Mouse (Mus musculus): ENCODE results near the gene Dag1. TPM values are rescaled to one million over a fixed set of nuclear protein-coding genes. Genes with fewer than 3 reads are reported as not detected.

The Dag1 gene
- polyA plus RNA-seq, 1 experiment from 2014 or later: 42.0 TPM

Other genes with a start within 250 kb of the Dag1 start
- 18.5 and 20.0 TPM in 2 replicates for gene Gmppb, start 214.7 kb downstream of the Dag1 start, polyA plus RNA-seq (2014; fragmentation: Nextera tagmentation; extraction: Ambion mirVana)
- gene Amigo3, start 210.8 kb downstream of the Dag1 start, polyA plus RNA-seq (2014; fragmentation: Nextera tagmentation; extraction: Ambion mirVana): 2.2 and 2.3 TPM in 2 replicates
- gene Mst1, start 183.5 kb downstream of the Dag1 start, polyA plus RNA-seq (2014; fragmentation: Nextera tagmentation; extraction: Ambion mirVana): not detected in 2 replicates
- gene Rnf123, start 180.6 kb downstream of the Dag1 start, polyA plus RNA-seq (2014; fragmentation: Nextera tagmentation; extraction: Ambion mirVana): 37.5 and 42.7 TPM in 2 replicates
- gene Apeh, start 169.4 kb downstream of the Dag1 start, polyA plus RNA-seq (2014; fragmentation: Nextera tagmentation; extraction: Ambion mirVana): 39.1 and 43.0 TPM in 2 replicates
- gene Bsn, start 73.6 kb downstream of the Dag1 start, polyA plus RNA-seq (2014; fragmentation: Nextera tagmentation; extraction: Ambion mirVana): 5.3 and 6.6 TPM in 2 replicates
- 113 and 126 TPM in 2 replicates for gene Nicn1, start 26.5 kb upstream of the Dag1 start, polyA plus RNA-seq (2014; fragmentation: Nextera tagmentation; extraction: Ambion mirVana)
- gene Amt, start 32.9 kb upstream of the Dag1 start, polyA plus RNA-seq (2014; fragmentation: Nextera tagmentation; extraction: Ambion mirVana): 13.2 and 13.4 TPM in 2 replicates
- gene Rhoa, start 42.2 kb upstream of the Dag1 start, polyA plus RNA-seq (2014; fragmentation: Nextera tagmentation; extraction: Ambion mirVana): 276 and 307 TPM in 2 replicates
- 38.9 and 50.8 TPM in 2 replicates for gene Tcta, start 42.2 kb upstream of the Dag1 start, polyA plus RNA-seq (2014; fragmentation: Nextera tagmentation; extraction: Ambion mirVana)
- 455 and 521 TPM in 2 replicates for gene Gpx1, start 74.9 kb upstream of the Dag1 start, polyA plus RNA-seq (2014; fragmentation: Nextera tagmentation; extraction: Ambion mirVana)
- 136 and 141 TPM in 2 replicates for gene Usp4, start 83.9 kb upstream of the Dag1 start, polyA plus RNA-seq (2014; fragmentation: Nextera tagmentation; extraction: Ambion mirVana)
- gene 1700102P08Rik, start 128.8 kb upstream of the Dag1 start, polyA plus RNA-seq (2014; fragmentation: Nextera tagmentation; extraction: Ambion mirVana): 1.4 and 1.9 TPM in 2 replicates
- gene Ccdc36, start 164.5 kb upstream of the Dag1 start, polyA plus RNA-seq (2014; fragmentation: Nextera tagmentation; extraction: Ambion mirVana): 0.94 and 1.1 TPM in 2 replicates
- not detected in 2 replicates for gene BC048562, start 172.5 kb upstream of the Dag1 start, polyA plus RNA-seq (2014; fragmentation: Nextera tagmentation; extraction: Ambion mirVana)
- gene Ccdc71, start 196.6 kb upstream of the Dag1 start, polyA plus RNA-seq (2014; fragmentation: Nextera tagmentation; extraction: Ambion mirVana): 45.2 and 49.6 TPM in 2 replicates
- 47.9 and 52.6 TPM in 2 replicates for gene Klhdc8b, start 197.6 kb upstream of the Dag1 start, polyA plus RNA-seq (2014; fragmentation: Nextera tagmentation; extraction: Ambion mirVana)
- 12.0 and 17.2 TPM in 2 replicates for gene Lamb2, start 215.8 kb upstream of the Dag1 start, polyA plus RNA-seq (2014; fragmentation: Nextera tagmentation; extraction: Ambion mirVana)
- gene Usp19, start 226.6 kb upstream of the Dag1 start, polyA plus RNA-seq (2014; fragmentation: Nextera tagmentation; extraction: Ambion mirVana): 48.0 and 64.1 TPM in 2 replicates
- 71.5 and 87.7 TPM in 2 replicates for gene Qars, start 243.7 kb upstream of the Dag1 start, polyA plus RNA-seq (2014; fragmentation: Nextera tagmentation; extraction: Ambion mirVana)

All from forebrain, embryonic 14.5 days (tissue).